Mouse (Mus musculus): ENCODE measurements around the gene Atp1a4.
"Not testable (repeated sequence)": the region's sequence is repeated elsewhere in the genome, so short reads cannot be mapped to it uniquely, and the experiment has no call there.

Gene Atp1a4

DNA sequence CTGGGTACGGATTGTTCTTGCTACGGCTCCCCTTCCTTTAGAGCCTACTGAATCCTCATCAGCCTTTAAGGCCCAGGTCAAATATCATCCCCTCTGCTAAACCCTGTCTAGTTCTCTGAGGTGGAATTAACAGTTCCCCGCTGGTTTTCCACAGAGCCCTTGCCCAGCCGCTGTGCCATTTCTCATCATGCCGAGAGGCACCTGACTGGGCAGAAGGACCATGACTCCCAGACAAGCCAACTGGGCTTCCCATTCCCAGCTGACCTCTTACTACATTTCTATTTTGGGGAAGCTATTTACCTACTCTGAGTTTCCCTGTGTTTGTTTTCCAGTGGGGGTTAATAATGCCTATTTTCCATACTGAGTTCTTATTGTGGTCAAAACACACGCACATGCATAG lies 24.9 kb upstream of the Atp1a4 start:
- CTCF ChIA-PET, result no interaction called here

DNA sequence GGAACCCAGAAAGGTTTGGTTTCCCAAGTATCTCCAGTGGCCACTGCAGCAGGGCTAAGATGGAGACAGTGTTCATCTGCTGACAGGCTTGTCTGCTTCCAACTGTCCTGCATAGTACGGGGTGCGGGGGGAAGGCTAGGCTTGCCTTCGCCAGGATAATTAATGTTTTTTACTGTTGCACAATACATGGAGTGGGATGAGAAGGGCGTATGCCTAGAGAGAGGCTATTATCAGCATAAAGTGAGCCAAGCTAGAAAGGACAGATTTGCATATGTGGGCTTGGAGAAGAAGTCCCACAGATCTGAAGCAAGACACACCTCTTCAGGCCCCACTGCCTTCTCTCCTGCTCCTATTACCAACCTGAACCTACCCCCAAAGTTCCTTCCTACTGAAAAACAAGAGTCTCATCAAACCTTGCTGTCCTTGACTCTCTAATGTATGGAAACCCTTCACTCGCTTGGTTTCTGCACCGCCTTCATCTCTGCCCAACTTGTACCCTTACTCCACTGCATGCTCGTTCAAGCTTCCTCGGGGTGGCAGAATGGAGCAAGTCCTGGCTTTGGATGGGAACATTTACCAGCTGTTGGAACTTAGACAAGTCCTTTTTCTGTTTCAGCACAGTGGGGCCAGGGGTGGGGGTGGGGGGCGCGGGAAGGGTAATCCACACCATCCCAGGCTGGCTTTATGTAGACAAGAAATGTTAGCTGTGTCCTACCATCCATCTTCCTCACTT lies 23.5 kb upstream of the Atp1a4 start:
- CTCF ChIA-PET, result no interaction called here

DNA sequence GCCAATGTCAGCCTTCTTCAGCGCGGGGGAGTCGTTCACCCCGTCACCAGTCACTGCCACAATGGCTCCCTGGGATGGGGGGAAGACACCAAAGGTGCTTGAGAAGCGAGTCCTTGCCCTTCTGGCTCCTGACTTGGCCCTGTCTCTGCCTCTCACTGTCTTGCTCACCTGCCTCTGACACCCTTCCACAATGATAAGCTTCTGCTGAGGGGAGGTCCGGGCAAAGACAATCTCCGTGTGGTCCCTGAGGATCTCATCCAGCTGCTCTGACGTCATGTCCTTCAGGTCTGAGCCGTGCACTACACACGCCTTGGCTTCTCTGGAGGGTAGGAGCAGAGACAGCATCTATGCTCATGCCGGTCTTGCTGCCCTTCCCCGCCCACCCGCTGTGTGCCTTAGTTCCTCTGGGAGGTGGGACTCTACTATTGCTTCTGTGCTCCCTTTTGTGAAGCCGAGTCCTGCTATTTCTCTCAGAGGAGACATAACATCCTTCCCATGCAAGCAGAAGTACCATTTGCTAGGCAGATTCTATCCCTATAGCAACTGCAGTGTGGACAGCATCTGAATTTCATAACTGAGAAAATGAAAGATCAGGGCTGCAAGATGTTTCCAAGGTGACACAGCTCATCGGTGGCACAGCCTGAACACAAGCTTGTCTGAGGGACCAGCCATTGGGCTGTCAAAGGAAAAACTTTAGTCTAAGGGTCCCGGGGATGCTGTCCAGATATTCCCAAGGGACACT lies 21.7 kb upstream of the Atp1a4 start:
- CTCF ChIA-PET, result no interaction called here

DNA sequence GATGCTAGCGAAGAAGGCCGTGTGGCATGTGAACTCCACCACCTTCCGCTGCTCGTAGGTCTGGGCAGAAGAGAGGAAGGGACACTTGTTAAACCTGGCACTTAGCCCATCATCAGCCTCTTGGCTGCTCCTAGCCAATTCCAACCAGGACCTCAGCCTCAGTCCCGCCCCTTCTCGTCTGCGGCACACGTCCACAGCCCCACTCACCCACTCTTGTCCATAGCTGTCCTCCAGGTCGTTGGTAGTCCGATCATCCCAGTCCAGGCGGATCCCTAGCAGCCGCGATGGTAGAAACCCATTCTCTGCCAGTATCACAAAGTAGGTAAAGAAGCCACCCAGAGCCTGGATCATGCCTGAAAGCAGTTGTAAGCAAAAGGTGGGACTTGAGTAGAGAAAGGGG lies 20.1 kb upstream of the Atp1a4 start:
- CTCF ChIA-PET, result no interaction called here

DNA sequence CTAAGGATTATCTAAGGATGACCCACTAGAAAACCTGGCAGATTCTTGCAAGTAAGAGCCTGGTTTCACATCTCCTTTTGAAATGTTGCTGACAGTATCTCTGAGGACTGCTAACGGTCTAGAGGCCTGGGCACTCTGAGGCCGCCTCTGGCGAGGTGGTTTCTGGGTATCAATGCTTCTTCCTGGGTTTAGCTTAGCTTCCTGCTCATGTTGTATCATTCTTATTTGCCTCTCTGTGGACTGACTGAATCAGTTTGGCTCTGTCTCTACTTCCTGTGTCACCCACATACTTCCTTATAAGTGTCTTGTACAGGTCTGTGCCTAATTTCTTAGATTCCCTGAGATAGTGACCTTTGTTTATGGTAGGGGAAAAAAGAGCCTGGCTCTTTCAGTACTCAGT lies 19.0 kb upstream of the Atp1a4 start:
- CTCF ChIA-PET, result no interaction called here

DNA sequence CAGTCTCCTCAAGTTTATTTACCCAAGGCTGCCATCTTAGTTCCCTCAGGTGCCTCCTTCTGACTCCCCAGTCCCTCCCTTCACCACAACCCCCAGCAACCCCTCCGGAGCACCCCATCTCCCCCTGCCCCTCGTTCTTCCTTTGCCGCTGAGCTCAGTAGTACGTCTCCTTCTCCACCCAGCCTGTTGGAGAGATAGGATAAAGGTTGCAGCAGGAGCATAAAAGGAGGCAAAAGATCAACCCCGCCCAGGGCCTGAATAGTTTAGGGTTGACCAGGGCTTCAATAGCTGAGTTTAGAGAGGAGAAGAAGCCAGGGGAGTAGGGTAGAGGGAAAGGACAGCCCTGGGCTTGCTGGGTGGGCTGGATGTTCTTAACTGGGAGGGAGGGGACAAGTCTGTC lies 16.3 kb upstream of the Atp1a4 start:
- CTCF ChIA-PET, result interaction anchor here (0.6 kb wide), 1 partner anchor 1136 kb away, joined by 8 read pairs; no protein-coding TSS in a partner anchor

DNA sequence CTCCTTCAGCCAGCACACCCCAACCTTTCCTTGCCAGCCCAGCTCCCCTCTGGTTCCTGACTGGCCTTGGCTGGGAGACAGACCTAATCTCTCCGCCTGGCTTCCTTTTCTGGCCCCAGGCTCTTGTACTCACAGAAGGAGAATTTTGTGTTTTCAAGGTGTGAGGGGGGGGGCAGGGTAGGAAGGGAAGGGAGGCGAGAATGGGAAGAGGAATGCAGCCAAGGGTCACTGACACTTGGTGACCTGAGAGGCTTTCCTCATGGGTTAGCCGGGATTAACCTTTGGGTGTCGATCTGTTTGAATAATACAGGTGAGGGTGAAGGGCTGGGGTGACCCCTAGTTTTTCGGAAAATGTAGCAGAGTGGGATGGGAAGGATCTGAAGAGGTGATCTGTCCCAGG lies 15.9 kb upstream of the Atp1a4 start:
- CTCF ChIA-PET, result no interaction called here

DNA sequence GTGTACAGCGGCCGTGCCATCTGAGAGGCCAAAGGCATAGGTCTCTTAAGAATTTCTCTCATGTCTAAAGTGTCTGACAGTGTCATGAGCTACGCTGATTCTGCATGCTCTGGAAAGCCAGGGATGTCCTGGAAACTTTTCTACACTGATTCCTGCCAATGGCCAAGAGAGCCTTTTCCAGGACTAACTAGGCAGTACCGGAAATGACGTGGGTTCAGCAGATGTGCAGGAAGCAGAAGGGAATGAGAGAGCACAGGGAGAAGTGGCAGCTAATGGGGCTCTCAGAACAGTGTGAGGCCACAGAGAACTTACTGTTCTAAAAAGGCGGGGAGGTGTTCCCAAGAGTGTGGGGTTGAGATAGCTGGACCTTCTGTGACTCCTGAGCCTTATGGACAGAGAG lies 15.2 kb upstream of the Atp1a4 start:
- CTCF ChIA-PET, result no interaction called here

DNA sequence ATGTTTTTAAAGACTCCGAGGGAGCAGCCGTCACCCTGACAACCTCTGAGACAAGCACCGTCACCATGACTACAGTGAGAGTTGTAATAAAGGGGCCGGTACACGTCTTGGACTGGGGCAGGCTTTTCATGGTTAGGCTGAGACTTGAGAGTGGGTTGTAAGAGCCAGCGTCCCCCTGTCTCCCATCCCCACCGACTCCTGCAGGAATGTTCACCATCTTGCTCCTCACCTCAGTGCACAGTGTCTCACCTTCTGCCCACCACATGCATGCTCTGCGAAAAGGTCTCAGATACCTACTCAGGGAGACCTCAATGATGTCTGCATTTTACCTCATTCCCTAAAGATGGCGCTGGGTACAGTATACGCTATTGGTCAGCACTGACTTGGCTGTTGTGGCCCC lies 13.6 kb upstream of the Atp1a4 start:
- CTCF ChIA-PET, result no interaction called here

DNA sequence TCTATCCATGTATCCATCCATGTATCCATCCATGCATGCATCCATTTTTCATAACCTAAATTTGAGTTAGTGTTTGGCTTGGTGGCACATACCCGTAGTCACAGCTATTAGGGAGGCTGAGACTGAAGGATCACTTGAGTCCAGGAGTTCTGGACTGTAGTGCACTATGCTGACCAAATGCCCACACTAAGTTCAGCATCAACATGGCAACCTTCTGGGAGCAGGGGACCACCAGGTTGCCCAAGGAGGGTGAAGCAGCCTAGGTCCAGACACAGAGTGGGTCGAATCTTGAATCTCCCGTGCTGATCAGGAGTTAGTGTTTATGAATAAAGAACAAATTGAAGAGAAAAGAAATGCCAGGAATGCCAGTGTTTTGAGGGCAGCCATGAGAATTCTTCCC lies 13.0 kb upstream of the Atp1a4 start:
- CTCF ChIA-PET, result interaction anchor here (0.6 kb wide), 1 partner anchor 48 kb away, joined by 4 read pairs; no protein-coding TSS in a partner anchor

DNA sequence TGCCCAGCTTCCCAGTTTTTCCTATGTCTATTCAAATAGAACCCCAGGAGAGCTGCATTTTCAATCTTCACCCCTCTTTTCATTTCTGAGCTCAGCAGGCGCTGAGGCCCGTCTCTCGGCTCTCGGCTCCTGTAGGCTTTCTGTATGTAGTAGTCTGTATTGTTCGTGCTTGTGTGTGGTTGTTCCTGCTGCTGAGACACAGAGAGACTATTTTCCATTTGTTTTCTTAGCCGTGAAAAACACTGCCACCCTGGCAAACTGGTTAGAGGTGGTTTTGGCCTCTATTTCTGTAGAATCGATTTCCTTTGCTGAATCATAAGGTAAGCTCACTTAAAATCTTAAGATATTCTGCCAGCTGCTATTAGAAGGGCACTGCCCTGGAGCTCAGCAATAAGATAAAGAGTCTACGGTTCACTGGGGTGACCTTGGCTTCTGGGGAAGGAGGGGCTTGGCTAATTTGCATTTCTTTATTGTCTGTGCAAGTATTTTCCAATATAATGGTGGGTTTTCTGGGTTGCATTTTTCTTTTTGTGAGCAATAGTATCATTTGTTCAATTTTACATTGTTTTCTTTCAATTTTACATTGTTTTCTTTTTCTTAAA lies 3.4 kb upstream of the Atp1a4 start, which contains the start of gene Igsf8:
Gene Igsf8, plus strand, starts transcription at position 165 of the 602 bp plus-strand sequence.
- CTCF ChIA-PET, result interaction anchor here (0.5 kb wide), 1 partner anchor 45 kb away, joined by 4 read pairs; no protein-coding TSS in a partner anchor

DNA sequence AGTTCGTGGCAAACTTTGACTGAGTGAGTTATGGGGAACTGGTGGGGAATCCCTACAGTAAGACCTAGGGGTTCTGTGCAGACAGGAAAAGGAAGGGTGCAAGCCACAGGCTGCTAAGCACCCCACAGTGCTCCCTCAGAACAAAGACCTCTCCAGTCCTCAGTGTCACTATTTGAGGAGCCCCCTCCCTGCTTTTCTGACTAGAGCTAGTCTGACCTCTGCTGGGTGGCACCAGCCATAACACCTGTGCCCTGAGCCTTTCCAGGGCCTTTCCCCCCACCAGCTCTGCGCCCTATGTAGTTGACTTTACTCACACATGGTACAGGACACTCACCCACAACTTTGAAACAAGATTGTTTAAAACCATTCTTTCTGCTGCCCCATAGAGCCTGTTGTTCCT lies 10.5 kb downstream of the Atp1a4 start:
- CTCF ChIA-PET, result interaction anchor here (0.8 kb wide), 1 partner anchor 10 kb away, joined by 4 read pairs; the partner anchor contains the start of gene Atp1a4

DNA sequence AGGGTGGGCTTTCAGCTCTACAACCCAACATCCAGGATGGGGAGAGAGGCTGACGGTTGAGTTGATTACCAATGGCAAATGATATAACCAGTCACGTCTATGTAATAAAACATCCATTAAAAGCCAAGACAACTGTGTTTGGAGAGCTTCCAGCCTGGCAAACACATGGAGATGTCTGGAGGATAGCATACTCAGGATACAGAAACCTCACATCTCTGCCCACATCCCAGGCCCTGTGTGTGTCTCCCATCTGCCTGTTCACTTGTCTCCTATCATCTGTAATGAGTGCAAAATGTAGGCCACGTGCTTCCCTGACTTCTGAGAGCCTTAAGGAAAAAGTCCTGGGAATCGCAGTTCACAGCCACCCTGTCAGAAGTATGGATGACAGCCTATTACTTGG lies 11.0 kb downstream of the Atp1a4 start:
- CTCF ChIA-PET, result interaction anchor here (0.8 kb wide), 1 partner anchor 11 kb away, joined by 4 read pairs; the partner anchor contains the start of gene Atp1a4

DNA sequence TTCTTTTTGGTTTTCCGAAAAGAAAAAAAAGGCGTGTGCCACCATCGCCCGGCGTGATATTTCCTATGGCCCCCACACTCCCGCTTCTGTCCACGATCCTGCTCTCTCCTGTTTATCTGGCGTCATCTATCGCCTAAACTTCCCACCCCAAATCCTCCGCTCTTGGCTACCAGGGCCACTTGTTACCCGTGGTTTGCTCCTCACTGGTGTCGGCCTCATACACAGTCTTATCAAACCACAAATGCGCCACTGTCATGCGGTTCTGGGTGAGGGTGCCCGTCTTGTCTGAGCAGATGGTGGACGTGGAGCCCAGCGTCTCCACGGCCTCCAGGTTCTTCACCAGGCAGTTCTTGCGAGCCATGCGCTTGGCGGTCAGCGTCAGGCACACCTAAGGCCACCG lies 13.6 kb downstream of the Atp1a4 start:
- CTCF ChIA-PET, result not testable (repeated sequence)

DNA sequence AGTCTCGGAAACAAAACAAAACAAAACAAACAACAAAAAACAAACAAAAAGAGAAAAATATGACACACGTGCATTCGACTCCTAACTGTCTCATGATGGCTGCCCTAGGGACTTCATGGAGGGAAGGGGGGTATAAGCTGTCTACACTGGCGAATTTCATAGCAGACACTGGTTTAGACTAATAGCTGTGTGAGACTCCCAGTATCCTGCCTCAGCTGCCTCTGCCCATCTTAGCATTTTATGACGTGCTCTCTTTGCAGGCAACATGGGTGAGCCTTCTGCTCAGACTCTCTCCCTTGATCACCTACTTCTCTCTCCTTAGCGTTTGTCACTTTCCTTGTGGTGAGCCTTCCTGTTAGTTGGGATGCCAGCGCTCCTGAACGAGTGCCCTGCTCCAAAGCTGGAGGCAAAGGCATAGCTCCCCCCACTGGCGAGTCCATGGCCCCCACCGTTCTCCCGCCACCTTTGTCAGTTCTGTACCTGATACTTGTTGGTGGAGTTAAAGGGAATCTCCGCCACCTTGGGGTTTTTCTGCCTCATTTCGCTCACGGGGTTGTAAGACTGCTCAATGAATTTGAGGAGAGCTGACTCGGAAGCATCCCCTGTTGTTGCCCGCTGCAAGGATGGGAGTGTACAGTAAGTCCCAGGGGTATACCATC lies 14.5 kb downstream of the Atp1a4 start:
- CTCF ChIA-PET, result no interaction called here

DNA sequence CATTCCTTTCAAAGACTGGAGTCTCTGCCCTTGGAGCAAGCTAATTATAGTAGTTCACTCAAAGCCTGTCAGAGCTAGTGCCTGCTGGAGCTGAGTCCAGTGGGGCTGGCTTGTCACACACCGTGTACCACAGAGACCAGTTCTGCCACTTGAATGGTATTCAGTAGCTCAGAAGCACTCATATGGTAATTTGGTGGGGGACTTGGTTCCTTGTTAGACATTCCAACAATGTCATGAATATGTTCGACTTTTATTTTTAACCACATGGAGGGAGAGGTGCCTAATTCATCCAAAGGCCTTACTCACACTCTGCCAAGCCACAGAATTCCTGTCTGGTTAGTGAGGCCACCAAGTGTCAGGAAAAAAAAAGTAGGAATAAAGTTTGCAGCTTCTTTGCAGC lies 15.8 kb downstream of the Atp1a4 start:
- CTCF ChIA-PET, result no interaction called here

DNA sequence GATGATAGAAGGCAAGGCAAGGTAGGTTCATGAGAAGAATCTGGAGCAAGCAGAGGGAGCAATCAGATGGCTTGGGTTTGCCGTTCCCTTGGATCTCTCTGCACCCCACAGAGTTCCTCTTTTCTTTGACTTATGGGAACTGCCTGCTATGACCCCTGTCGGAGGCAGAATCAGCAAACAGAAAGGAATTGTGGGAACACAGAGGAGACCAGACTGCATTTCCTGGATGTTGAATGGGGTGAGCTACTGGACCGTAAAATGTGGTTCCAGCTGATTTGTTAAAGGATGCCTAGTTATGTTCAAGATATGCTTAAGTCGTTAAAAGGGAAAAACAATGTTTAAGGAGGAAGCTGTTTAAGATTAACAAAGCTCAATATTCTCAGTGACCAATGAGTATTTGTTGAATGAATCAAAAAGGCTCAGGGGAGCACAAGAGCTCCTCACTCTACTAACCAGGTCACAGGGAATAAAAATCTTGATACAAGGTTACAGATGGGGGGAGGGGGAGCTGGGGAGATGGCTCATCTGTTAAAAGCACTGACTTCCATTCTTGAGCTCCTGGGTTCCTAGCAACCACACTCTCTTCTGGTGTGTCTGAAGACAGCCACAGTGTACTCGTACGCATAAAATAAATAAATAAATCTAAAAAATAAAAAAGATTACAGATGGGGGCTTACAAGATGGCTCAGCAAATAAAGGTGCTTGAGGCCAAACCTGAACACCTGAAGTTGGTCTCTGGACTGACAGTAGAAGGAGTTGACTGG lies 17.1 kb downstream of the Atp1a4 start:
- CTCF ChIA-PET, result interaction anchor here (0.6 kb wide), 1 partner anchor 71 kb away, joined by 12 read pairs; no protein-coding TSS in a partner anchor

DNA sequence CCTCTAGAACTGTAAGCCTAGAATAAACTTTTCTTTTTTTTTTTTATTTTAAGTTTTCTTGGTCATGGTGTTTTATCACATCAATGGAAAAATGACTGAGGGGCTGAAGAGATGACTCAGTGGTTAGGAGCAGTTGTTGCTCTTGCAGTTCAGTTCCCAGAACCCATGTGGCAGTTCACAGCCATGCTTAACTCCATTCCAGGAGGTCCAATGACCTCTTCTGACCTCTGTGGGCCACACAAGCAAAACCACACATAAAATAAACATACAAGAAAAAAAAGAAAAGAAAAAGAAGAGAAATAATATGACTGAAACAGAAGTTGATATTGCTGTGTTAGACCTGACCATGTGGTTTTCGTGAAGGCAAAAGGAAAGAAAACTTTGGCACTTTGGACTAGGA lies 29.0 kb downstream of the Atp1a4 start:
- CTCF ChIA-PET, result no interaction called here

DNA sequence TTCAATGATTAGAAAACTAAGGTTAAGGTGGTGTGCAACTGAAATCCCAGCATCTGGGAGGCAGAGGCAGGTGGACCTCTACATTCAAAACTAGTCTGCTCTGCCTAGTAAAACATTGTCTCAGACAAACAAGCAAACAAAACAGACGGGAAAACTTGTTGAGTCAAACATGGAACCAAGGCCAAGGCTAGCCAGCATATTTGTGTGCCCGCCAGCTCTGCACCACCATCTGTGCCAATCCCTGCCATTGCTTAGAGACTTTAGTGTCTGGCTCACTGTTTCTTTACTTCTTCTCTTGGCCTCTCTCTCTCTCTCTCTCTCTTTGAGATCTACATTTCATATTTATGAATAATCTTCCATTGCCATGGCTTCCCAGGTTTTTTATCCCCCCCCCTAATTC lies 30.0 kb downstream of the Atp1a4 start:
- CTCF ChIA-PET, result no interaction called here

DNA sequence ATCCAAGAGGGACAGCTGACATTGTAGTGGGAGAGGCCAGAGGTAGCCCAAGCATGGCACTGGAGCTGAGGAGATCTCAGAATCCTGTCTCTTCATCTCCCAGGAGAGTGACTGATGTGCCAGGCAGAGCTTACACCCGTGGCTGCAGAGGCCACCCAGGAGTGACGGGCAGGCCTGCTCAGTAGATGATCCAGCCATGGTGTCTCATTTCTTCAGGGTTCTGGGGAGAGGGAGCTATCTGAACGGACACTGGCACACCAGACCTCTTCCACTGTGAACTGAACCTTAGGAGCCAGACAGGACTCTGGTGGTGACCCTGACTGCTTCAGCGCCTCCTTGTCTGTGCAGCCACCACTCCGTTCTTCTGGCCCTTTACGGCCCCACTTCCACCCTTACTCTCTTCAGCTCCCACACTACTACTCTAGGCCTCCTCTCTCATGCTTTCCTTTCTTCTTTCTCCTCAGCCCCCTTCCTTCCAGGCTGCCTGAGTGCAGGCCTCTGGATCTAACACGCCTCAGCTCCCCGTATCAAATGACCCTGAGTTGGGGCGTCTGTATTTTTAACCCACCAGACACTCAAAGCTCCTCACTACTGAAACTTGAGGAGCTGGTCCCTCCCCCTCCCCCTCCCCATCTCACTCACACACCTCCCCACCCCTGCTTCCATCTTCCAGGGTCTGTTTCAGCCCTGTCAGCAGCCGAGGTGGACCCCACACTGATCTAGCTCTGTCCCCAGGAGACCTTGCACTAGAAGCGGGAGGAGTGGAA lies 36.7 kb downstream of the Atp1a4 start:
- CTCF ChIA-PET, result no interaction called here

DNA sequence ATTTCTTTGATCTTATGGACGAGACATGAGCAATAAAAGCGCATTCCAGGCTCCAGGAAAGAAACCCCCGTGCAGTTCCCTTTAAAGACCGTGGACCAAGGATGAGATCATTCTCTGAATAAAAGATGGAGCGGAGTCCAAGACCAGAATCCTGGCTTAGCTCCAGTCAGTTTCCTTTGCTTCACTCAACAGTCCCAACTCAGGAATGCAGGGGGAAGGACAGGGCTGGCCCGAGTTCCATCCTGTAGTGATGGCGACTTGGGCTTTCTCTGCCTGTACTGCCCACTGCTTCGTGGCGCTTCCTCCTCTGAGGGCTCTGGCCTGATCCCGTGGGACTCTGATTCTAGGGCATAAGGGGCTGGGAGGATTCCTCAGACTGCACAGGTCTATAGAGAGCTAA lies 37.8 kb downstream of the Atp1a4 start:
- CTCF ChIA-PET, result interaction anchor here (0.6 kb wide), 1 partner anchor 71 kb away, joined by 5 read pairs; no protein-coding TSS in a partner anchor
